Mouse (Mus musculus): ENCODE data around the gene Gm49776.
"Not testable (repeated sequence)": the region's sequence is repeated elsewhere in the genome, so short reads cannot be mapped to it uniquely, and the experiment has no call there.

Gm49776 gene

GRCm38 (mm10) chr16:18202061-18202460 lies 56.1 kb downstream of the Gm49776 start:
- no peak for DNase-seq (ENCODE audit: low spot score)

- DNase-seq (ENCODE audit: low spot score): no peak
These were observed 56.5 kb downstream of the Gm49776 start for GRCm38 (mm10) chr16:18201620-18202019.

GRCm38 (mm10) chr16:18200062-18200461 lies 58.1 kb downstream of the Gm49776 start:
- no peak for DNase-seq (ENCODE audit: low spot score)

GRCm38 (mm10) chr16:18198365-18199098 lies 59.6 kb downstream of the Gm49776 start:
- DNase-seq (ENCODE audit: low spot score): no peak

- no peak for DNase-seq (ENCODE audit: low spot score)
These were observed 60.2 kb downstream of the Gm49776 start for GRCm38 (mm10) chr16:18197881-18198280.

GRCm38 (mm10) chr16:18195561-18195960 lies 62.6 kb downstream of the Gm49776 start:
- DNase-seq (ENCODE audit: low spot score): not testable (repeated sequence)

All from retina, embryonic 14.5 days (tissue).